Mouse (Mus musculus): ENCODE data around the gene Cpa1.

GRCm38 (mm10) chr6:30616491-30616941 lies 22.5 kb upstream of the Cpa1 start:
- TF ChIP-seq POLR2A (IDR thresholded peaks at IDR 0.05; ENCODE audit: extremely low read depth, insufficient read depth, low read length) (no peak), CTCF (IDR thresholded peaks at IDR 0.05; ENCODE audit: extremely low read depth, insufficient read depth, low read length) (no peak)
